Mouse (Mus musculus): Measurements from ENCODE around the gene Btbd35f1.
"Not testable (repeated sequence)": the region's sequence is repeated elsewhere in the genome, so short reads cannot be mapped to it uniquely, and the experiment has no call there.

Btbd35f1 gene

GRCm38 (mm10) chrX:32559755-32560154, at the start of gene Btbd35f1:
Gene Btbd35f1 (plus strand): TSS chrX:32560055.
- not testable (repeated sequence) for DNase-seq (ENCODE audit: low read depth, low spot score)

GRCm38 (mm10) chrX:32590878-32591542, 31.2 kb downstream of the Btbd35f1 start:
- DNase-seq (ENCODE audit: low read depth, low spot score): not testable (repeated sequence)

GRCm38 (mm10) chrX:32601008-32601407, 41.2 kb downstream of the Btbd35f1 start:
- not testable (repeated sequence) for DNase-seq (ENCODE audit: low read depth, low spot score)

GRCm38 (mm10) chrX:32601425-32601824, 41.6 kb downstream of the Btbd35f1 start:
- not testable (repeated sequence) for DNase-seq (ENCODE audit: low read depth, low spot score)
